Mouse (Mus musculus) kidney, postnatal 10 days (tissue): ENCODE data around the gene Msantd3.

Experiments used
- DNase-seq: peaks from one replicate; pipeline ENCODE4 v3.0.0; 2021; ENCODE audit warnings: mixed read lengths

Gene Msantd3

DNA sequence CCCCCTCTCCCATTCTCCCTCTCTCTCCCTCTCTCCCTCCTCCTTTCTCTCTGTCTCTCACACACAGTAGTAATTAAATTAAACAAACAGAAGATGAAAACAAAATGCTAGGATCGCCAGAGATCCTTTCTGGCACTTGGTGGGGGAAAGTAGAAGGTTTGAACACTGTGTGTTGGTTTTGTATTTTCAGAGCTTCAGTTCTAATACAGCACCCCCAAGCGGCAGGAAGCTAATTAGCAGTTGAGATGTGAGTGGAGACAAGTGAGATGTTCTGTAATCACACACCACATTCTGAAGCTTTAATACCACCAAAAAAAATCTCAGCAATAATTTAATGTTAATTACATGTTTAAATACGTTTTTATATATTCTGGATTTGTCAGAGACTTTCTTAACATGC is 16.0 kb downstream of the Msantd3 start:
- peak; percentile 71 for DNase-seq

DNA sequence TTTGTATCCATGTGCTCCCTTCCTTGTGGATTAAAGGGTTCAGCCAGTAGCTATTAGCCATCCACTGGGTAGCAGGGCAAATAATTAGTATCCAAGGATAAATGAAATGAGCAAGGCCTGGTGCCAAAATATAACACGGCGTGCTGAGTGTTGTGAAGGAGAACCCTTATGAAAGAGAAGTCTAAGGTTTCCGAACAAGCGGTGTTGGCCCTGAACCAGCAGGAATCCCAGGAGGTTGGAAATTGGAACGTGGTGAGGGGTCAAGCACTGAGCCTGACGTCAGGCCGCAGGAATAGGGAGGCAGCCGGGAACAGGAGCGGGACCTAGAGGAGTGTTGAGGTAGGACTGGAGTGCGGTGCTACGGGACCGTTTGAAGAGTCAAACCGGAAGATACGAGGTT is 19.9 kb downstream of the Msantd3 start:
- no peak for DNase-seq

DNA sequence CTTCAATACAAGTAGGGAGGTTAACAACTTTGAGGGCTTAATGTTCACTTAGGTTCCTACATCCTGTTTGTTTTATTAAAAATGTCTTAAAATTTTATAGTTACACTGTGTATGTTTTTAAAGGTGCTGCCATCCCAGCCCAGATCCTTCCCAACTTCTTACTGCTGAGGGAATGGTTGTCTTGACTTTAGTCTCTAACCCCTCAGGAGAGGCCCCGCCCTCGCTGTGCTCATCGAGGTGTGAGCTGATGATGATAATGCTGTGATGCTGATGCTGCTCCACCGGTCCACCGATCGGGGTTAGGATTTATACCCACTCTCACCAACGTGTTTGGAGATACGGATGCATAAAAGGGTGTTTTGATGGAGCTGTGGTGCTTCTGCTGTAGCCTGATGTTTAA is 22.1 kb downstream of the Msantd3 start:
- DNase-seq: no peak

DNA sequence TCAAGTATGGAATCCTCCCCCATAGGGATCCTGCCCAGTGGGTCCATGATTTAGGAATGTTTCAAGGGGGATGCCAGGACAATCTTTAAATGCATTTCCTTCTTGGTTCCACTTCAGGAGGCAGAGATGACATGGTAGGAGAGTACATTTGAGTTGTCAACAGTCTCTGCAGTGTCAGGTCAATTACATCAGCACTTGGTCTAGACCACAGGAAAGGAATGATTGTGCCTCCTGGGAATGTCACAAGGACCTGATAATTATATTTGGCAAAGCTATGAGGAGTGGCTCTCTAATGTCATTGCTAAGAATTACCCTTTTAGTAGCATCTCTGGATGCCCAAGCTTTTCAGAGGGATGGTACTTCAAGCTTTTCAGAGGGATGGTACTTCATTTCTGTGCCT is 25.2 kb downstream of the Msantd3 start:
- DNase-seq: no peak

DNA sequence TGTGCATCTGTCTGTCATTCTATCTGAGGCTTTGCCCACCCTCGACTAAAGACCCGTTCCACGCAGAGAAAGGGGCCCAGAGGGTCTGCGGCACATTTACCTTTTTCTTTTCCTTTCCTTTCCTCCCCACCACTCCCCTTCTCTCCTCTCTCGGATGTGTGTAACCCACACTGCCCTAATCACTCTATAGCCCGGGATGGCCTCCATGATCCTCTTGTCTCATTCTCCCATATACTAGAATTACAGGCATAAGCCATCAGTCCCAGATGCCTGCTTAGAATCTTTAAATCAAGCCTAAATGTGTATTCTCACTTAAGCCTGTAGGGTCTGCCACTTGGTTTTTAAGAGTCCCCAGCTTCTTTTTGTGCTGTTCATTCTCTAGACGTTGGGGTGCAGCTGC is 36.6 kb downstream of the Msantd3 start:
- DNase-seq: no peak

DNA sequence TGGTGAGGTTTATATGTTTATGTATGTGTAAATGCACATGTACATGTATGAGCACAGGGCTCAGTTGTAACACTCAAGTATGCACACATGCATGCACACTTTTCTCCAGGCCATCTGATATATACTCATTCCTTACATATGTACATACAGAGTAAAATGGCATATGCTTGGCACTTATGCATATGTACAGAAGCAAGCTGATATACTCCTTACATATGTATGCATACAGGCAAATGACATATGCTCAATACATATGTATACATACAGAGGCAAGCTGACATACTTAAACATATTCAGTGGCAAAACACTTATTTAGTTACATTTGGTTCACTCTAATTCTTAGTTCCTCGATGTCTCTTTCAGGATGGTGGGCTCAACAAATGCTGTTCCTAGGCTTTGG is 38.1 kb downstream of the Msantd3 start:
- DNase-seq: no peak

DNA sequence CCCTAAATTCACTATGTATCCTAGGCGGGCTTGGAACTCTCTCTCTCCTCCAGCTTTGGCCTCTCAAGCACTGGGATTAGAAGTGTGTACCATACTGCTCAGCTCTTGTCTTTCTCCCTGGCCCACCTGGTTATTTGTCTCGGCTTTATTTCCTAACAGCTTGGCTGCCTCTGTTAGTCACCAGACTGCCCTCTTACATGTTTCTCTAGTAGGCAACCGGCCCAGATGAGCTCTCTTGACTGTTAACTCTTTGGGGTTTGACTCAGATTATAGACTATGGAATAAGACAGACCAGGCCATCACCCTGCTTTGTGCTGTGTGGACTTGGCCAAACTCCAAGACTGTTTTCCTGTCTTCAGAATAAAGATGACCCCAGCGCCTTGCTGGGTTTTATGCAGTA is 38.7 kb downstream of the Msantd3 start:
- DNase-seq: no peak

DNA sequence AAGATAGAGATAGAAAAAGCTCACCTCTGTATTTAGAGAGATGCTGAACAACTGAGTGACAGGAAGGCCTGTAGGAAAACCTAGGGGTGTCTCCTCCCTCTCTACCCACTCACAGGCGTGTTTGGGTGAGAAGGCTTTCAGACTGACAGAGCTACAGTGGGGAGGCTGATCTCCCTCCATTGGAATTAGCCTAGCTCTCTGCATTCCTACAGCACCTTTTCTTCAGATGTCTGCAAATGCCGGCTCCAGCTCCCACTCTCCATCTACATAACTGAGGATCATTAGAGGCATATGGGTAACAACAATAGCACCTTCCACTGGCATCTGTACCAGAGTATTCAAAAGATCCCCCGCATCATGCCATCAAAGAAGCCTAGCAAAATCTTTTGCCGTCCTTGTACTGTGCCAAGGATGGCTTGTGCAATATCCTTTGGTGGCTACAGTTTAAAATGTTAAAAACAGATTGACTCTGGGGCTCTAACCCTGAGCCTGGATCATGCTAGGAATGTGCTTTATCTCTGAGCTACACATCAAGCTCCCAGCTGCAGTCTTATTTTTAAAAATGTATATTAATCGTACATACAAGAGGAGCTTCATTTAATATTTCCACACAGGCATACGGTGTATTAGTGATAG is 39.9 kb downstream of the Msantd3 start:
- no peak for DNase-seq

DNA sequence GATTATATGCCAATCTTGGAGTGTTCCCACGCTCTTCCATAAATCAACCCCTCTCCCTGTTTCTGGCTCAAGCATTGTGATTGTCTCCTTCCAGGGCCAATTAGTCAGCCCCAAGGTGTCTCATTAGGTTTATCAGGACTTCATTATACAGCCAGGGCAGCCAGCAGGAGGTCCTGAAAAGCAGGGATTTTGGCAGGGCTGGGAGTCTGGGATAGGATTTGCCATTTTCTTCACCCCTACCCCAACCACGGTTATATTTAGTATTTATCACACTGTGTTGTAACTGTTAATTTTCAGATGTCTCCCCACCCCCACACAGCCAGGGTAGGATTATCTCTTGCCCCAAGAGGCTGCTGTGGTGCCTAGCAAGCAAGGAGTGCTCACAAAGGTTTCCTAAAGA is 41.5 kb downstream of the Msantd3 start:
- no peak for DNase-seq

DNA sequence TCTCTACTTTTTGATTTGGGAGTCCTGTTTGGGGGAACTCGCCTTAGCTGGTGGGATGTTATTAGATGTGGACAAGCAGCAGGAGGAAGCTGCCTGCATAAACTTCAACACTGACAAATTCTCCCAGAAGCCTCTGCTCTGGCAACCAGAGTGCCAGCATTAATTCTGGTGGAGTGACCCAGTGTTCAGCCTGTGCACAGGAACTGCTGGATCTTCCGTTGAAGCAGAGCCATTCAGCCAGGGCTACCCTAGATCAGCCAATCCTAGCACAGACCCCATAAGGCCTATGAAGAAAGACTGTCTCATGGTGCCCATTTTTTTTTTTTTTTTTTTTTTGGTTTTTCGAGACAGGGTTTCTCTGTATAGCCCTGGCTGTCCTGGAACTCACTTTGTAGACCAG is 42.3 kb downstream of the Msantd3 start:
- DNase-seq: no peak

DNA sequence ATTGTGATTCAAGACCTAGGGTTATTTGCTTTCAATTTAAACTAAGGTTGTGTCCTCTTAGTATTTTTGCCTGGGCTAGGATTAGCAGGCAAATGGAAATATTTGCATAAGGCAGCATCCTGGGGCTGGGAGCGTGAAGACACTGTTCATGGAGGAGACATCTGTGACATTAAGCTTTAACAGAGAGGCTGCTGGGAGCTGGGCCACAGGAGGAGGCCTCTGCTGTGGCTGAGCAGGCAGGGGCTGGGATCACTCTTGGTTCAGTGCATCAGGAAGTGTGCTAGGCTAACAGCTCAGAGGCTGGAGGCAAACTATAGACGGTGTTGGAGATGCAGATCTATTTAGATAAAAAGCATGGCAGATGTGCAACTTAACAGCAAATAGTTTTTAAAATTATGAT is 43.2 kb downstream of the Msantd3 start:
- no peak for DNase-seq

DNA sequence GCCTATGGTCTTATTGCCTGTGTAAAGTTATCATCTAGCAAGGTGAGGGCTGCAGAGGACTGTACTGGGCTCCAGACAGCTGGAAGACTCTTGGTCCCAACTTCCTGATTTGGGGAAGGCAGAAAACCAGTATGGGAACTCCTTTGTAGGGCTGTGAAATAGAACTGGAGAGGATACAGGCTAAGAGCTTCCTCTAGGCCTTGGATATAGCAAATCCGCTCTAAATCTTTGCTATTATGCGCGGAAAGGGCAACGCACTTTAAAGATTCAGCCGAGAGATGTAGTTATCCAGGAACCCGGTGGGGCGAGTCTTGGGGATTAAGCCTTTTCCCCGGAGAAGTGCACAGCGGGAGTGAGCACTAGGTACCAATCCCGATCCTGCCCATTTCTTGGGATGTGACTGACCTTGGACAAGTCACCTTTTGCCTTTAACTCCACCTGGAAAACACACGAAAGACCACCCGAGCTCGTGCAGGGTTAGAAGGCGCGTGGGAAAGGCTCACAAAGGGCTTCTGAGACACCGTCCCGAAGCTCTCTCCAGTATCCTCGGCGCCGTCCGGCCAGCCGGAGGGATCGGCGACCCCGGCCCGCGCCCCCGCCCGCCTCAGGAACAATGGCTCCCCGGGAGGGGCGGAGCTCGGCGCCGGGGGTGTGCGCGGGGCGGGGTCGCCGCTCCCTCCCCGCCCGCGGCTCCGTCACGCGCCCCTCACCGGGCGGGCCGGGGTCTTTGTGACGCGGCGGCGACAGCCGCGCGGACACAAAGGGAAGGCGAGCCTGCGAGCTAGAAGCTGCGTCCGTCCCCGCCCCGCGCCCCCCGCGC is 44.9 kb downstream of the Msantd3 start, which contains the start of gene Tmeff1:
TSS of gene Tmeff1 (plus strand) at position 754 of the 820 bp plus-strand sequence.
- DNase-seq: peak; percentile 71

DNA sequence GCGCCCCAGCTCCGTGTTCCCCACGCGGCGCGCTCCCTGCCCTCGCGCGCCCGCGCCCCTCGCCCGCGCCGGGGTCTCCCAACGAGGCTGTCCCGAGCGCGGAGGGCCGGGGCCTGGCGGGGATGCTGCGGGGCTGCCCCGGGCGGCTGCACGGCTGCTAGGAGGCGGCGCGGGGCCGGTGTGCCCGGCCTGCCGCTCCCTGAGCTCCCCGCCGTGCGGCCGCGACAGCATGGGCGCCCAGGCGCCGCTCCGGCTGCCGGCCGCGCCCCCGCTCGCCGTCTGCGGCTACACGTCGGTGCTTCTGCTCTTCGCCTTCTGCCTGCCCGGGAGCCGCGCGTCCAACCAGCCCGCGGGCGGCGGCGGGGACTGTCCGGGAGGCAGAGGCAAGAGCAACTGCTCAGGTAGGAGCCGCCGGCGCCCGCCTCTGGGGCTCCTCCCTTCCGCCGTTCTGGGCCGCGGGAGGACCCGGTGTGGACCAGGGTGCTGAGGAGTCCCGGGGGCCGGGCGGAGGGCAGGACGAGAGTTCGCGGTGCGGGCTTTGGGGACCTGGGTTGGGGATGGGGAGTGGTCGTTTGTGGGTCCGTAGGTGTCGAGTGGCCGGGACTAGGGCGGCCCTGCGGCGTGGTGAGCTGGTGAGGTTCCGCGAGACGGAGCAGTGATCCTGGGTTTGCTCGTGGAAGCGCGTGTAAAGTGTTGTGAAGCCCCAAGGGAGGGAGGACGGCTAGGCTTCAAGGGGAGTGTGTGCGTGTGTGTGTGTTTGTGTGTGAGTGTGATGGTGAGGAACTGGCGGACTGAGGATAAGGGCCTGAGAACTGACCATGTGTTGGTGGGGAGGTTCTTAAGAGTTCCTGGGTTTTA is 45.7 kb downstream of the Msantd3 start:
- peak; percentile 66 for DNase-seq

DNA sequence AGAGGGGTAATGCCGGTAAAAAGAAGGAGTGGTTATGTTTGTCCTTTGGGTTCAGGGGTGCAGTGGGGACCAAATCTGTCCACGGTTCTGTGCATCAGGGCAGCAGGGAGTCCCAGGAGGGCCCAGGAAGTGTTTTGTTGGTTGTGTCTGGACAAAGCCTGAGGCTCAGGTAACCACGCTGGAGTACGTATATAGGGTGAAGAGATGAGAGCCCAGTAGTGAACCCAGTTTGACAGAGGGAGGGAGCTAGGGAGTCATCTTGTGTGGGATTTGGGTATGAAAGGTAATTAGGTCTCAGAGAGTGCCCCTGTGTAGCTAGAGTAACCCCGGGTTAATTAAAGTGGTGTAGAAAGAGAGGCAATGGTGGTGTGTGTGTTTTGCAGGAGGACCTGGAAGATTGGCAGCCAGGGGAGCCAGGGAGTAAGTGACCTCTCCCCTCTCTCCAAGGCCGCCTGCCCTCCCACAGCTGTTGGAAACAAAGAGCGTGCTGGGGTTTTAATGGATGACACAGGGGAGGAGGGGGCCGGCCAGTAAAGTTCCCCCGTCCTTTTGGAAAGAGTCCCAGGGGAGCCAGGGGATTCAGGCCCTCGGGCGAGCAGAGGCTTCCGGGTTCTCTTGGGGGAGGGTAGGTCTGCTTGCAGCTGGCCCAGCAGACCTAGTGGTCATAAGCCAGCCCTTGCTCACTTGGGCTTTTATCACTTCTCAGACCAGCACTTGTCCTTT is 46.5 kb downstream of the Msantd3 start:
- peak; percentile 66 for DNase-seq

DNA sequence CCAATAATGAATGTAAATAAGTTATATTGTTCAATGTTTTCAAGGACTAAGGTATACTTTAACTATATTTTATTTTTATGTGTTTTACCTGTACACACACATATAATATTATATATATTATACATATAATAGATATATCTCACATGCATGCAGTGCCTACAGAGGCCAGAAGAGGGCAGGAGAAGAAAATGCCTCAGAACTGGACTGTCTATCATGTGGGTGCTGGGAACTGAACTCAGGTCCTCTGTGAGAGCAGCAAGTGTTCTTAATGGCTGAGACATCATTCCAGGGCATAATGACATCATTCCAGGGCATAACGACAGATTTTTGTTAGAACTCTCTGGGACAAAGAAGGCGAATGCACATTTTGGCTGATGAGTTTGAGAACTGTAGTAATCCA is 47.8 kb downstream of the Msantd3 start:
- DNase-seq: peak; percentile 16

DNA sequence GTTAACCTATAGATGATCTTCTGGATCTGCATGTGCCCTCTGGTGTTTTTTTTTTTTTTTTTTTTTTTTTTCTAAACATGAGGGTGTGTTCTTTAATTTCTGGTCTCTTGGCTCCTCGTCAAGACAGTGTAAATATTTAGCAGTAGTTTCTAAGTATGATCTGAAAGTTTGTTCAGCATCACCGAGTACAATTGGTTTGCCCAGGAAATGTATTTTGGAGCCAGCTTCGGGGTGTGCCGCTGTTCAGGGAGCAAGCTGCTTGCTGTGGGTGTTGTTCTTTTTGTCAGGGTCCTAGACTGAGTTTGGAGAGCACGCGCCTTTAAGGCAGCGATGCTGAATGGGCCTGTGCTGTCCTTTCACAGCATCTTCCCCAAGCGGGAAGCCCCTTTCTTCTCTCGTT is 48.8 kb downstream of the Msantd3 start:
- DNase-seq: no peak

DNA sequence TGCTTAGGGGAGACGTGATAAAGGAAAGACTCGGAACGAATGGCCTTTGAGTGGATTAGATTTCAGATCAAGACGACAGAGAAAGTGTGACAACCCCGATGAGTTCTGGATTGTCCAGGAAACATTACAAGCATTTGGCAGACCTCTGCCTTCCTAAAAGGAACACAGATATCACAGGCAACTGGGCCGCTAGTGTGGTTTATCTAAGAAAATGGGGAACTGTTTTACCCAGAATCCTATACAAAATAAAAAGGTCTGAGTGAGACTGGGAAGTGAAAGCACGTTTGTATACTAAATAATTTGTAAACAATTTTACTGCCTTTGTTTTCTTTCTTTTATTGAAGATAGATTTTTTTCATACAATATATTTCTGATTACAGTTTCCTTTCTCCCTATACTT is 51.1 kb downstream of the Msantd3 start:
- DNase-seq: no peak

DNA sequence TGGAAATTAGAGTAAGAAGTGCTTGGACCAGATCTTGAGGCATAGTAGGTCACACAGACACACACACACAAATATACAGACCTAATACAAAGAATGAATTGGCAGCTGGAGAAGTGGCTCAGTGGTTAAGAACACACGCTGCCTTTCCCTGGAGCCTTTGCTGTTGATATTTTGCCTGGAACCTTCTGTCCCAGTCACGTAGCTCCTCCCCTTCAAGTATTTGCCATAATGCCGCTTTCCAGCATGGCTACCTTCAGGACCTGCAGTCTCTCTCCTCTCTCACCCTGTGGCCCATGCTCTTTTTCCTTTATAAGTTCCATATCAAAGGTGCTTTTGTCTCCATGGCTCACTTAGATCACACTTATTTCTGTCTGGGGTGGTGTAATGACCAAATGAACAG is 51.7 kb downstream of the Msantd3 start:
- DNase-seq: no peak

DNA sequence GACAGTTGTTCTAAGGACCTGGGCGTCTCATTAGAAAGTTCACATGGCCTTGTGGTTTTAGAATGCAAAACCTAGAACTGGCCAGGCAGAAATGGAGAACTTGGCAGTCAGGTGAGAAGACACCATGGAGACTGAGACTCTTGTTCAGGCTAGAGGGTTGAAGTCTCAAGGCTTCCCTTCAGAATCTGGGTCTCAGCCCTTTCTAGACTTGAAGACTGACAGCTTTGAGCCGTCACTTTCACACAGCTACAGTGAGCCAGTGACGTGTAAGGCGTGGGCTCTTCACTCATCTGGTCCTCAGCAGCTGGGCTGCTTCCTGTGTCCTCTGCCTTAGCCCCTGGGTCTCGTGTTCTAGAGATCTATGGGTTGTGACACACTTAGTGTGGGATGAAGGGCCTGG is 52.6 kb downstream of the Msantd3 start:
- DNase-seq: peak; percentile 24

DNA sequence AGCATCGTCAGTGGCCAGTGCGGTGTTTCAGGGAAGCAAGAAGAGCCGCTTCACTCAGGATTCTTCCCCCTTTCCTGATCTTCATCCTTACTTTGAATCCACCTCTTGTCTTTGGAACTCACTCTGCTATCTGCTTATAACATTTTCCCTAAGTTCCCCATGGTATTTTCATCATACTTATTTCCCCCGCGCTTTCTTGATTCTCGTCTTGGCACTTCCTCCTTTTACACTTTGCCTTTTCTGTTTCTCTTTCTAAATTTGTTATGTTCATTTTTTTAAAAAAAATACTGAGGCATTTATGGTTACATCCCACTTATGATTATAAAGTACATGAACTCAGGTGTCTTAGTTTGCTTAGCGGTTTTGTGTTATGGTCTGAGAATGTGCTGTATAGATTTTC is 53.1 kb downstream of the Msantd3 start:
- no peak for DNase-seq

DNA sequence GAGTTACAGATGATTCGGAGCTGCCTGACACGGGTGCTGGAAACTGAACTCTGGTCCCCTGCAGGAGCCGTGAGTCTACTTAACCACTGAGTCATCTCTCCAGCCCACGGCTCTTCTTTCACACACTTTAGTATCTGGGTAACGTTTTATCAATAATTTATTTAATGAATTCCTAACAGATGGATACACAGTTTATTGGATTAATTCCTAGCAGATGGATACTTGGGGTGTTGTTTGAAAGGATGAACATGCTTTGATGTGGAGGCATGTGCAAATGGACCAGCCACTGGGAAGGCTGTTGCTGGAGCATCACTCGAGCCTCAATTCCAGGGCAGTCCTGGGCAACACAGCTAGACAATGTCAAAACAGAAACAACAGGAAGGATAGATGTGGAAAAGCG is 56.4 kb downstream of the Msantd3 start:
- DNase-seq: no peak

DNA sequence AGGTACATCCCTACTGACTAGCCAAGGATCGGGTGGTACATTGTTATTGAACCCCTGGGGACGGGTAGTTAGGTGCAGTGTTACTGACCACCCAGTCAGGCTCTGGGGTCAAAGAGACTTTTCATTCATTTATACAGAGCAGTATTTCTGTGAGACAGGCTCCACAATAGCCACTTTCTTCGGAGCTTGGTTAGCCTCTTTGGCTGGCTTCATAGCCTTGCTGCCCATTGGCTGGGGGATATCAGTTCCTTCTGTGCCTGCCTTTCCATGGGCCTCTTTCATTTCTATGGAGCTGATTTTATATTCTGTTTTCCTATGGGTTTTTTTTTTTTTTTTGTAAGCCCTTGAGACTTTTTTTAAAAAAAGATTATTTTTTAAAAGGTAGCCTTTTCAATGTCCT is 65.9 kb downstream of the Msantd3 start:
- DNase-seq: no peak

DNA sequence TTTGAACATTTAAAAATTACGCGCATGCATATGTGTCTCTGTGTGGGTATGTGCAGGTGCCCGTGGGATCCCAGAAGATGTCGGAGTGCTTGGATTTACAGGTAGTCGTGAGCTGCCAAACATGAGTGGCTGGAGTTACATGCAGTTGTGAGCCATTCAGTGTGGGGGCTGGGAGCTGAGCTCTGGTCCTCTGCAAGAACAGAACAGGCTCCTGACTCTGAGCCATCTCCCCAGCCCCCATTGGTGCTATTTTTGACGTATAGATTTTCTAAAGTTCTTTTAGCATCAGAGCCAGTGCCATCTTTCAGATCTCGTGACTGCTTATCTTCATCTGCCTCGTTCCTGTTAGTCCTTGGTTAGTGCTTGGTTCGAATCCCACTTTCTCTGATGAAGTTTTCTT is 69.8 kb downstream of the Msantd3 start:
- no peak for DNase-seq
